Mouse (Mus musculus) liver, embryonic 14.5 days (tissue): ENCODE results near the gene Rhbdl1.

Source experiments
- CTCF ChIP-seq: IDR thresholded peaks from 2 replicates; pipeline ENCODE4 v1.5.1; 2016; ENCODE audit warnings: antibody characterized with exemption, low read depth, control low read depth
- EP300 ChIP-seq: IDR thresholded peaks from 2 replicates; pipeline ENCODE4 v1.6.1; 2016; ENCODE audit warnings: antibody characterized with exemption, low read depth

DNA sequence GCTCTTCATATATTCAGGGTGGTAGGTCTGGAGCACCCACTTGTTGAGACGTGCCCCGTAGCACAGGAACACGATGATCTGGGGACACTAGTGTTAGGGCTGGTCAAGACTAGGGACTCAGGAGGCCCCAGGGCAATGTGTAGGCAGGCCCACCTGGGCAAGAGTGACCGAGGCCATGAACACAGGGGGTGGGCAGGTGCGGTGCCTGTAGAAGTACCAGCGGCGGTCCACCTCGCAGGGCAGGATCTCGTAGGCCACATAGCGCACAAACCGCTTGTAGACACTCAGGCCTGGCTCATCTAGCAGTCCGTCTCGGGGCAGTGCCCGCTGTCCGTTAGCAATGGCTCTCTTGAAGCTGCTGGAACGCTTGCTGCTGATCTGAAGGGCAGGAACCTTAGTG is 1.3 kb downstream of the Rhbdl1 start:
- TF ChIP-seq EP300 (no peak), CTCF (no peak)
